ENCODE assay signal across 13 mouse cellular contexts in genomic region chr1:135763503-135764205, GRCm38 (mm10). TPM values are rescaled to one million over a fixed set of nuclear protein-coding genes. Genes with fewer than 3 reads are reported as not detected.
A peak's percentile ranks its signal among the peaks of the same experiment; 100 is the strongest.
DNase-seq lines count a peak whose midpoint lies in the region; ATAC-seq and TF ChIP-seq lines count a peak whose summit lies in the region.
"Had no signal": no experiment of that assay in that cellular context is flagged by ENCODE, and none has a peak within 500 bp of the region (broad histone marks: within the 10 kb centered on the region; RNA-seq: fewer than 3 reads in every experiment).

No protein-coding gene starts in this region.

- no peak overlapping the region for H3ac ChIP-seq in myocyte (ENCODE audit: control insufficient read depth, insufficient read length)

- H3K4me3 ChIP-seq in heart, embryonic 12.5 days: no peak overlapping the region
- peak overlapping the region; percentile 1 for H3K4me3 ChIP-seq in myocyte
- H3K4me3 ChIP-seq: lung, embryonic 15.5 days had no signal

- H3K9ac ChIP-seq in heart, embryonic 12.5 days: no peak overlapping the region
- H3K9ac ChIP-seq: lung, embryonic 15.5 days had no signal

- H3K27me3 ChIP-seq in heart, embryonic 12.5 days (replicated peaks): no peaks in the 10 kb centered on the region
- H3K27me3 ChIP-seq in myocyte (ENCODE audit: control insufficient read depth, insufficient read depth, insufficient read length): no peaks in the 10 kb centered on the region
- H3K27me3 ChIP-seq: lung, embryonic 15.5 days had no signal

- no peak for TF ChIP-seq POLR2A in myocyte (IDR thresholded peaks at IDR 0.05; ENCODE audit: insufficient read length, low read depth)

- H3K27ac ChIP-seq in heart, embryonic 12.5 days (ENCODE audit: poor library complexity, severe bottlenecking): peak overlapping the region; percentile 8; the same call in 1 of the 2 replicates
- H3K27ac ChIP-seq: lung, embryonic 15.5 days had no signal

- no peaks in the 10 kb centered on the region for H3K9me3 ChIP-seq in heart, embryonic 12.5 days (replicated peaks)
- H3K9me3 ChIP-seq: lung, embryonic 15.5 days had no signal

- H3K36me3 ChIP-seq in heart, embryonic 12.5 days: peaks cover 6% of the 10 kb centered on the region
- H3K36me3 ChIP-seq in myocyte (ENCODE audit: control insufficient read depth, insufficient read depth): peaks cover 3% of the 10 kb centered on the region

- DNase-seq in embryo, embryonic 10 days (ENCODE audit: low spot score): peak; percentile 30
- DNase-seq in embryo, embryonic 10.5 days (ENCODE audit: low spot score): no peak
- peak; percentile 60 for DNase-seq in kidney, postnatal 14 days
- DNase-seq in kidney, adult 18-20 months: no peak
- no peak for DNase-seq in urinary bladder, postnatal 4 days (ENCODE audit: low spot score in 2 of 2)
- DNase-seq in thymus, postnatal 0 days (ENCODE audit: low spot score): no peak
- DNase-seq: cerebellum, postnatal 14 days; thymus, postnatal 14 days had no signal

- no peak overlapping the region for H3K4me2 ChIP-seq in heart, embryonic 12.5 days
- peak overlapping the region; percentile 92 for H3K4me2 ChIP-seq in myocyte (ENCODE audit: low read depth)
- H3K4me2 ChIP-seq: lung, embryonic 15.5 days had no signal

- ATAC-seq in heart, embryonic 12.5 days (ENCODE audit: insufficient number of reproducible peaks, low FRiP score): no peak
- ATAC-seq: forebrain, embryonic 14.5 days; midbrain, embryonic 16.5 days had no signal

- H3K4me1 ChIP-seq in heart, embryonic 12.5 days (replicated peaks): peaks cover 40% of the 10 kb centered on the region

- 68% methylated on average over 9 of the region's 9 CpGs for WGBS in heart, embryonic 12.5 days

- H3K79me2 ChIP-seq in myocyte (ENCODE audit: control insufficient read depth, insufficient read depth): peaks cover 24% of the 10 kb centered on the region

TF ChIP-seq in myocyte, 11 proteins besides CTCF, POLR2A, EP300 and RAD21:
- TF ChIP-seq SRF (IDR thresholded peaks at IDR 0.05; ENCODE audit: control insufficient read depth, insufficient read length, low read depth) (no peak), E2F4 (IDR thresholded peaks at IDR 0.05; ENCODE audit: insufficient read depth) (no peak), POLR2AphosphoS2 (IDR thresholded peaks at IDR 0.05; ENCODE audit: insufficient read length, low read depth) (no peak), CEBPB (IDR thresholded peaks at IDR 0.05; ENCODE audit: insufficient read depth, poor library complexity, severe bottlenecking) (no peak), TCF12 (IDR thresholded peaks at IDR 0.05; ENCODE audit: insufficient read depth, poor library complexity, severe bottlenecking) (no peak), REST (IDR thresholded peaks at IDR 0.05; ENCODE audit: insufficient read depth, insufficient read length) (no peak), TCF3 (IDR thresholded peaks at IDR 0.05; ENCODE audit: insufficient read length, low read depth) (no peak), USF1 (IDR thresholded peaks at IDR 0.05; ENCODE audit: low read depth) (peak; percentile 84), MYOD1 (IDR thresholded peaks at IDR 0.05; ENCODE audit: control insufficient read depth in 1 of 3, insufficient read length in 2 of 3, low read depth in 2 of 3) (peak in 2 of 3 experiments; percentile 39 to 70), MAX (IDR thresholded peaks at IDR 0.05; ENCODE audit: low read depth) (no peak), MYOG (IDR thresholded peaks at IDR 0.05; ENCODE audit: control insufficient read depth in 1 of 3, insufficient read depth in 1 of 3, insufficient read length in 2 of 3, low read depth in 2 of 3) (peak in 1 of 3 experiments; percentile 61)

RNA-seq across cellular contexts. Expression of gene Phlda3, which starts 2.3 kb away (rescaled TPM):
- polyA plus RNA-seq in heart, embryonic 12.5 days (2016; fragmentation: Nextera tagmentation; extraction: Ambion mirVana): 73.0 and 74.1 TPM in 2 replicates
- polyA plus RNA-seq in myocyte (2012; fragmentation: generic; extraction: Trizol): 317 TPM
- polyA plus RNA-seq in thymus, postnatal 0 days (2015; fragmentation: Nextera tagmentation; extraction: Ambion mirVana): 46.0 and 46.5 TPM in 2 replicates

RNA-seq across cellular contexts. Expression of gene Tnni1, which starts 15.6 kb away (rescaled TPM):
- polyA plus RNA-seq in heart, embryonic 12.5 days (2016; fragmentation: Nextera tagmentation; extraction: Ambion mirVana): 3,113 and 3,172 TPM in 2 replicates
- 3,569 TPM for polyA plus RNA-seq in myocyte (2012; fragmentation: generic; extraction: Trizol)
- polyA plus RNA-seq in thymus, postnatal 0 days (2015; fragmentation: Nextera tagmentation; extraction: Ambion mirVana): 7.5 and 7.9 TPM in 2 replicates

RNA-seq across cellular contexts. Expression of gene Csrp1, which starts 43.8 kb away (rescaled TPM):
- polyA plus RNA-seq in heart, embryonic 12.5 days (2016; fragmentation: Nextera tagmentation; extraction: Ambion mirVana): 266 and 270 TPM in 2 replicates
- polyA plus RNA-seq in myocyte (2012; fragmentation: generic; extraction: Trizol): 219 TPM
- polyA plus RNA-seq in thymus, postnatal 0 days (2015; fragmentation: Nextera tagmentation; extraction: Ambion mirVana): 162 and 178 TPM in 2 replicates

RNA-seq across cellular contexts. Expression of gene Lad1, which starts 54.7 kb away (rescaled TPM):
- polyA plus RNA-seq in heart, embryonic 12.5 days (2016; fragmentation: Nextera tagmentation; extraction: Ambion mirVana): 3.0 and 3.3 TPM in 2 replicates
- 0.46 TPM for polyA plus RNA-seq in myocyte (2012; fragmentation: generic; extraction: Trizol)
- polyA plus RNA-seq in thymus, postnatal 0 days (2015; fragmentation: Nextera tagmentation; extraction: Ambion mirVana): 12.1 and 12.5 TPM in 2 replicates

Comparison
In these comparisons a context has a peak if more than half of its experiments do, and no peak if none do; other contexts are left out.
1. DNase-seq: peak in embryo, embryonic 10 days (single experiment) and kidney, postnatal 14 days (single experiment); none in embryo, embryonic 10.5 days (single experiment), kidney, adult 18-20 months (single experiment), urinary bladder, postnatal 4 days (0 of 2) and thymus, postnatal 0 days (single experiment).
2. RNA of gene Tnni1, which starts 15.6 kb away (polyA plus RNA-seq): 3,569 TPM in myocyte (single experiment) and 3,113 to 3,172 TPM in heart, embryonic 12.5 days; 7.5 to 7.9 TPM in thymus, postnatal 0 days; every median in the first group is over 100 times any median in the second.